Mouse (Mus musculus) midbrain, embryonic 13.5 days (tissue): Measurements from ENCODE around the gene Commd1. TPM values are rescaled to one million over a fixed set of nuclear protein-coding genes. Genes with fewer than 3 reads are reported as not detected.

Source experiments
- ATAC-seq: fragments of 200-750 bp; cut with Nextera tagmentation; 2 replicates; pipeline ENCODE4 v1.8.0; 2017; ENCODE audit warnings: mild to moderate bottlenecking, moderate TSS enrichment, moderate library complexity
- H3K27ac ChIP-seq: fragments of 300-500 bp; sonication (generic); 2 replicates; pipeline ENCODE4 v1.5.1; 2015; ENCODE audit warnings: inconsistent platforms, mild to moderate bottlenecking, moderate library complexity
- H3K27me3 ChIP-seq: fragments of 300-500 bp; sonication (generic); 2 replicates; pipeline ENCODE4 v1.6.1; 2015; ENCODE audit warnings: mild to moderate bottlenecking, inconsistent platforms
- H3K36me3 ChIP-seq: fragments of 300-500 bp; sonication (generic); 2 replicates; pipeline ENCODE4 v1.6.1; 2015; ENCODE audit warnings: mild to moderate bottlenecking, inconsistent platforms
- H3K4me1 ChIP-seq: fragments of 300-500 bp; sonication (generic); replicated peaks from 2 replicates; pipeline ENCODE4 v1.6.1; 2015; ENCODE audit warnings: inconsistent platforms
- H3K4me2 ChIP-seq: fragments of 300-500 bp; sonication (generic); replicated peaks from 2 replicates; pipeline ENCODE4 v1.6.1; 2015; ENCODE audit warnings: moderate library complexity, mild to moderate bottlenecking, inconsistent platforms
- H3K4me3 ChIP-seq: fragments of 300-500 bp; sonication (generic); replicated peaks from 2 replicates; pipeline ENCODE4 v1.5.1; 2015; ENCODE audit warnings: mild to moderate bottlenecking, inconsistent platforms
- H3K9ac ChIP-seq: fragments of 300-500 bp; sonication (generic); replicated peaks from 2 replicates; pipeline ENCODE4 v1.6.1; 2015; ENCODE audit warnings: mild to moderate bottlenecking, inconsistent platforms
- H3K9me3 ChIP-seq: fragments of 300-500 bp; sonication (generic); 2 replicates; pipeline ENCODE4 v1.6.1; 2016; ENCODE audit warnings: mild to moderate bottlenecking, inconsistent platforms
- WGBS: fragments of 180-500 bp; shearing (Covaris S2); methylation state at CpG from one replicate; pipeline ENCODE4 v1.1.7; 2015; 5-methylcytosine and 5-hydroxymethylcytosine counted together
- polyA plus RNA-seq: library from polyadenylated mRNA; unstranded; fragments of >200 nt; fragmentation: Nextera tagmentation; extraction: Ambion mirVana; gene quantifications from 2 replicates; pipeline ENCODE4 v1.2.1, GENCODE M21; 2015

Commd1 gene
- polyA plus RNA-seq, 1 experiment from 2014 or later, result 307 TPM

DNA sequence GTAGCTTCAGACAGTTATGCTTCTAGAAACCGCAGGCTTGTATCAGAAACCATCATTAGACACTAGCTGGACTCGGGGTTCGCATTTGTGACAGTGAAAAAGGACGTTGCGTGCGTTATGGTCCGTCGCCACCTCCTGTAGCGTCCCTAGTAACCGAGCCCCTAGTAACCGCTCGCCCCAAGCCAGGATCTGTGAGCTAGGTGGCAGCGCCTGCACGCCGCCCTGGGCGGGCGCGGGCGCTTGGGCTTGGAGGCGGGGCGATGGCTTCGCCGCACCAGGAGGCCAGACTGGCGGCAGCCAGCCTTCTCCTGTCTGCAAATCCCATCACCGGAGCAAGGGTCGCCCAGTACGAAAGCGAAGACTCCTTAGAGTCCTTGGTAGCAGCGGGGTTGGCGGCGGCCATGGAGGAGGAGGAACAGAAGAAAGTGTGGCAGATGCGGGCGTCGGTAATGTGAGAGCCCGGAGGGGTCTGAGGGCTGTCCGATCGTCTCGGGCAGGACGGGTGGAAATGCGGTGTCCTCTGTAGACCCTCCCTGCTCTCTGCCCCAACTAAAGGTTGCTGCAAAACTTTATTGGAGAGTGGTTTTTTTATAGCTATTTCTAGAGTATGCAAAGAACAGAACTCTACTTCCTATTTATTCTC lies 26.1 kb upstream of the Commd1 start:
- H3K9ac ChIP-seq, result peak overlapping the region; percentile 75
- peak overlapping the region; percentile 72 for H3K4me2 ChIP-seq
- H3K27me3 ChIP-seq, result no peaks in the 10 kb centered on the region
- H3K4me3 ChIP-seq, result peak overlapping the region; percentile 56
- WGBS, result under 1% methylated on average over 40 of the region's 40 CpGs
- peak; percentile 97 for ATAC-seq
- no peaks in the 10 kb centered on the region for H3K9me3 ChIP-seq
- H3K4me1 ChIP-seq, result peaks cover 7% of the 10 kb centered on the region
- peak overlapping the region; percentile 95 for H3K27ac ChIP-seq
- H3K36me3 ChIP-seq, result peaks cover 20% of the 10 kb centered on the region

DNA sequence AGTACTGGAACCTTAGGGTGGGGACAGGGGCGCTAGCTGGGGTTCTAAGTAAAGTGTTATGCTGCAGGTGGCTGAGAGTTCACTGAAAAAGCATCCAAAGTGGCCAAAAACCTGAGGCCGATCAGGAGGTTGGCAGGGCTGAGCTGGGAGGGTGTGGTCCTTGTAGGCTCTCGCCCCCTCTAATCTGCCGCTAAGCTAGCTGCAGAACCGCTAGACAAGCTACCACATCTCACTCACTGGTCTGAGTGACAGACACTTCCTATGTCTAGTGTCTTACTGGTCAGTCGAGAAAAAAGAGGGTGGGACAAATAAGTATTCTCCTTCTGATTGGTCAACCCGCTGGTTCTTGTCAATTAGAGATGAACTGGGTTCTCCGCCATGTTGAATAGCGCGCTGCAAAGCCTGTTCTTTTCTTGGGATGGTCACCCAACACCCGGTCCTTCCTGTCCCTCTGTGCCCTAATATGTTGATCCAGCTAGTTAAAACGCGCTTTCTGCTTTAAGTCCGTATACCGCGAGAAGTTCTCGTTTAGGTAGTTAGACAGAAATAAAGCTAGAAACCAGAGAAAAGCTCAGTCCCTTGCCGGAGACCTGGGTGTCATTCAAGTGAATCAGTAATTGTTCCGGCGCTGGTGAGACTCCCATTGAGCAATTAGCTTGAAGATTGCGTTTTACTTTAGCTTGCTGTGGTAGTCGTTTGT lies 25.4 kb upstream of the Commd1 start, which contains the start of gene Fam161a:
Fam161a (plus strand) TSS at position 51 of the 700 bp plus-strand sequence.
- Histone ChIP-seq H3K9me3 (no peaks in the 10 kb centered on the region), H3K36me3 (peaks cover 21% of the 10 kb centered on the region), H3K9ac (peak within 1 kb of the TSS; percentile 75), H3K27ac (peak within 1 kb of the TSS; percentile 95), H3K4me2 (peak within 1 kb of the TSS; percentile 72), H3K27me3 (no peaks in the 10 kb centered on the region), H3K4me3 (peak within 1 kb of the TSS; percentile 56), H3K4me1 (peaks cover 7% of the 10 kb centered on the region)
- peak; percentile 94 for ATAC-seq
- WGBS, result 1% methylated on average over 22 of the region's 22 CpGs

DNA sequence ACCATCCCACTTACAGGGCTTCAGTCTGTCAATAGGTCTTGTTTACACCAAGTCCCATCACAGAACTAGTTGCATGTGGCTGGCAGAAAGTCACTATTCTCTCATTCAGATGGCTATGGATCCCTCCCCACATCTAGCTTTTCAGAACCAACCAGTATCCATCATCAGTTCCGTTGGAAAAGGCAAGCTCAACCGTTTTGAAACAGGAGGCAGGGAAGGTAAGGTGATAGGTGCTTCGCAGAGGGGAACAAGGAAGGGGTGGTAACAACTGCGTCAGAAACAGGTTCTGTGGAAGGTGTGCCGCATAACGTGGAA lies 24.9 kb upstream of the Commd1 start:
- peaks cover 27% of the 10 kb centered on the region for H3K36me3 ChIP-seq
- H3K27ac ChIP-seq, result peak overlapping the region; percentile 95
- 4% methylated on average over 6 of the region's 6 CpGs for WGBS
- ATAC-seq, result no peak; the same call in 1 of the 2 replicates
- peak overlapping the region; percentile 66 for H3K9ac ChIP-seq
- peak overlapping the region; percentile 72 for H3K4me2 ChIP-seq
- no peaks in the 10 kb centered on the region for H3K9me3 ChIP-seq
- H3K4me3 ChIP-seq, result peak overlapping the region; percentile 56
- H3K27me3 ChIP-seq, result no peaks in the 10 kb centered on the region
- H3K4me1 ChIP-seq, result peaks cover 7% of the 10 kb centered on the region

DNA sequence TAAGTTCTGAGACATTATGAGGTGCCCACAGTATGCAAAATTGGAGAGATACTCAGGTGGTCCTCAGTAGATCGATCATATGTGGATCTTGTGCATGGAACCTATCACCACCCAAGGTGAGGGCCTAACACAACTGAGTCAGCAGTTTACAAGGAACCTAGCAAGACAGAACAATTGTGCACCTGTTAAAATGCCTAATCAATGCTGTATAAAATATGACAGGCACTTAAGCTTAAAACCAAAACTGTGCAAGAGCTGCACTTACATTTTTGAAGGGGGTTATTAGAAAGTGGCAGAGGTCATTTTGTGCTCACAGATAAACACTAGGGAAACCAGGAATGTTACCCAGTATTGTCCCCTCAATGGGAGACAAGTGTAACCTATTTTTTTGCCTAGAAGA lies 23.1 kb upstream of the Commd1 start:
- ATAC-seq, result no peak
- H3K4me3 ChIP-seq, result no peak overlapping the region
- no peaks in the 10 kb centered on the region for H3K9me3 ChIP-seq
- no peak overlapping the region for H3K9ac ChIP-seq
- H3K27me3 ChIP-seq, result no peaks in the 10 kb centered on the region
- WGBS, result 93% methylated on average over 1 of the region's 1 CpGs
- H3K4me1 ChIP-seq, result peaks cover 7% of the 10 kb centered on the region
- H3K27ac ChIP-seq, result no peak overlapping the region
- H3K36me3 ChIP-seq, result peaks cover 42% of the 10 kb centered on the region
- H3K4me2 ChIP-seq, result no peak overlapping the region

DNA sequence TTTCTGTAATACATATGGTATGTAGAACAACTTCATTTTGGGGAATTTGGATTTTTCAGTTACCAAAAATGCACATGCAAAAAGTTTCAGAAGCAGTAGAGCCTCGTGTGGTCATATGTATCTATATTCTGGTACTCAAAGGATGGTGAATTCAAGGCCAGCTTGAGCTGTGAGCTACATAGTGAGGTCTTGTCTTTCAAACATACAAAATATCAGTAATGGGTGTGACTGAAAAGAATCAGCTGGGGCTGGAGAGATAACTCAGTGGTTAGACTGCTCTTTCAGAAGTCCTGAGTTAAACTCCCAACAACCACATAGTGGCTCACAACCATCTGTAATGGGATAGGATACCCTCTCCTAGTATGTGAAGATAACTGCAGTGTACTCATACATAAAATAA lies 16.1 kb upstream of the Commd1 start:
- 87% methylated on average over 1 of the region's 1 CpGs for WGBS
- H3K4me2 ChIP-seq, result no peak overlapping the region

DNA sequence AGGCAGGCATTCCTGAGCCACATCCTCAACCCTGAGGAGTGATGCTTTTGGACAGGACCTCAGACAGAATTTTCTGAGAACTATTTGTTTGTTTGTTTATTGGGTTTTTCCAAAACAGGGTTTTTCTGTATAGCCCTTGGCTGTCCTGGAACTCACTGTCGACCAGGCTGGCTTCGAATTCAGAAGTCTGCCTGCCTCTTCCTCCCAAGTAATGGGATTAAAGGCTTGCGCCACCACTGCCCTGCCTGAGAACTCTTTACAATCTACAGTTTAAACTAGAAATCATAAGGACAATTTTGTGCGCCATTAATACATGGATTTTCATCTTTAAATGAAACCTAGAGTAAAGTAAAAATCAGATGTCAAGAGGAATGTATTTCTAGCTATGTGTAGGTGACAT lies 13.3 kb upstream of the Commd1 start:
- WGBS, result 90% methylated on average over 4 of the region's 4 CpGs
- Histone ChIP-seq H3K4me2 (no peak overlapping the region), H3K36me3 (peaks cover 60% of the 10 kb centered on the region), H3K4me3 (no peak overlapping the region), H3K4me1 (peaks cover 16% of the 10 kb centered on the region), H3K27me3 (no peaks in the 10 kb centered on the region), H3K9ac (no peak overlapping the region), H3K9me3 (no peaks in the 10 kb centered on the region), H3K27ac (no peak overlapping the region)
- no peak for ATAC-seq

More for the DNA sequence above, 16.1 kb upstream of the Commd1 start:
- Histone ChIP-seq H3K4me1 (no peaks in the 10 kb centered on the region), H3K9ac (no peak overlapping the region), H3K27ac (no peak overlapping the region), H3K27me3 (no peaks in the 10 kb centered on the region), H3K9me3 (no peaks in the 10 kb centered on the region), H3K4me3 (no peak overlapping the region), H3K36me3 (peaks cover 81% of the 10 kb centered on the region)
- ATAC-seq, result no peak

DNA sequence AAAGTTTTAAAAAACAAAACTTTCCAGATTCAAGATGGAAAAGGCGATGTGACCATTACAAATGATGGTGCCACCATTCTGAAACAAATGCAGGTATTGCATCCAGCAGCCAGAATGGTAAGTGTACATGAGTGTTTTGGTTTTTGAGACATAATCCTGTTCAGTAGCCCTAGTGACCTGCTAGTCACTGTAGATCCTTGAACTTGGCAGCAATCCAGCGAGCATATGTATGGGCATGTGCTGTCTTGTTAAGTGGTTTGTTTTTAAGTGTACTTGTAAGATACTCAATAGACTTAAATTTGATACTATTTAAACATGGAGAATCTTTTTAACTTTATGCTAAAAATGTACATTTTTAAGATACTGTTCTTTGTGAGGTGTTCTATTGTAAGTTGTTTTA lies 12.1 kb upstream of the Commd1 start:
- Histone ChIP-seq H3K4me1 (peaks cover 16% of the 10 kb centered on the region), H3K27ac (no peak overlapping the region), H3K9ac (no peak overlapping the region), H3K4me2 (no peak overlapping the region), H3K27me3 (no peaks in the 10 kb centered on the region), H3K9me3 (no peaks in the 10 kb centered on the region), H3K36me3 (peaks cover 48% of the 10 kb centered on the region), H3K4me3 (no peak overlapping the region)
- no peak for ATAC-seq
- 92% methylated on average over 2 of the region's 2 CpGs for WGBS

DNA sequence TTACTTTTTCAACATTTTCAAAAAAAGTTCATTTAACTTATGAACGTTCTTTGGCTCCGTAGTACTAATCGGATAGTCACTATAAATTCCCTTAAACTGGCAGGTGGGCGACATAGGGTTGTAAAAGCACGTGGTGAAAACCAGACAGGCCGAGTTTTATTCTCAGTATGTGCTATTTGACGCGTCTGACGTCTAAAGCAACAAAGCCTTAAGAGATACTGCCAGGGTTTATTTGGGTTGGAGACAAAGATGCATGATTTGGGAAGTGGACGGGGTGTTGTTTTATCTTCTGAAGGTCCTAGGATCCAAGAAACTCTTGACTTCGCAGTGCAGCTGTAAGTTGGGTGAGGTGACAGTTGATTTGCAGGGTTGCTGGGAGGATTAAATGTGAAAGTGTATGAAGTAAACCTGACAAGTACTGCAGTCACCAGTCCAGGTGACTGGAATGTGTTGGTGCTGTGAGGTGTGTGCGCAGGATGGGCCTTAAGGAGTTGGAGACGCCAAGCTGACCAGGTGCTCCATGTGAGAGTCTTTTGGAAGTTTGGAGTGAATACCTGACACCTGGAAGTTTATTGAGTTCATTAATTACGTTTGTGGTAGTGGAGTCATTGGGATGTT lies 9.1 kb upstream of the Commd1 start:
- H3K27me3 ChIP-seq, result no peaks in the 10 kb centered on the region

DNA sequence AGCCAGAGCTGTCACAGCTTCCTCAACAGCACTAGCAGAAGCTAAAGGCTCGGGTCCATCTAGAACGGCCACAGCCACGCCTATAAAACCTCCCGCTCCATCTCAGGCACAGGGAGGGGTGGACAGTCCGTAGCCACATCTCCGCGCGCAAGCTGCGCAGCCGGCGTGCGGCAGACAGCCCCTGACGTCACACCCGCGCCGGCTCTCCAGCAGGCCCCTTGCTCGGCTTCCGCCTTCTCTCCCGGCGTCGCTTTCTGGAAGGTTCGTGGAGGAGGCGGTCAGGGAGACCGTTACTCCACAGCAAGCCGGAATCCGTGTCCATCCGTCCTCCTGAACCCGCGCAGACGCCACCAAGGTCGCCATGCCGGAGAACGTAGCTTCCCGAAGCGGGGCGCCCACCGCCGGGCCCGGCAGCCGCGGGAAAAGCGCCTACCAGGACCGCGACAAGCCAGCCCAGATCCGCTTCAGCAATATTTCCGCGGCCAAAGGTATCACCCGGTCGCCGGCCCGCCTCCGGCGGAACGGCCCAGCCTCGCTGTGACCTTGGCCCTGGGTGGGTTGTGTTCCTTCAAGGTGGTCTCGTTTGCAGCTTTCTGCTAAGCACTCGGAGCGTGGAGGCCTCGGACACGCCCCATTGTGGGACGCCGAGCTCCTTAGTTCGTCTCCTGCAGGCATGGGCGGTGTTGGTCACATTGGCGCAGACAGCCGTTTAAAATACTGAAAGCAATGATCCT lies 8.4 kb upstream of the Commd1 start, which contains the start of gene Cct4:
Cct4 (plus strand) TSS at position 127 of the 734 bp plus-strand sequence.
- WGBS, result under 1% methylated on average over 66 of the region's 66 CpGs
- H3K4me2 ChIP-seq, result peak within 1 kb of the TSS; percentile 97
- peak within 1 kb of the TSS; percentile 94 for H3K27ac ChIP-seq
- H3K27me3 ChIP-seq, result 0 out of 2 replicates have a peak, but pooled peaks cover under 1% of the 10 kb centered on the region
- H3K9me3 ChIP-seq, result no peaks in the 10 kb centered on the region
- ATAC-seq, result peak; percentile 99
- peaks cover 19% of the 10 kb centered on the region for H3K36me3 ChIP-seq
- H3K4me3 ChIP-seq, result peak within 1 kb of the TSS; percentile 60
- peak within 1 kb of the TSS; percentile 78 for H3K9ac ChIP-seq
- H3K4me1 ChIP-seq, result peaks cover 16% of the 10 kb centered on the region

More for the DNA sequence above, 9.1 kb upstream of the Commd1 start:
- WGBS, result 14% methylated on average over 14 of the region's 14 CpGs
- no peak for ATAC-seq
- H3K4me1 ChIP-seq, result peaks cover 16% of the 10 kb centered on the region
- peak overlapping the region; percentile 78 for H3K9ac ChIP-seq
- H3K4me2 ChIP-seq, result peak overlapping the region; percentile 97
- H3K9me3 ChIP-seq, result no peaks in the 10 kb centered on the region
- no peak overlapping the region for H3K27ac ChIP-seq
- peaks cover 24% of the 10 kb centered on the region for H3K36me3 ChIP-seq
- H3K4me3 ChIP-seq, result peak overlapping the region; percentile 60

DNA sequence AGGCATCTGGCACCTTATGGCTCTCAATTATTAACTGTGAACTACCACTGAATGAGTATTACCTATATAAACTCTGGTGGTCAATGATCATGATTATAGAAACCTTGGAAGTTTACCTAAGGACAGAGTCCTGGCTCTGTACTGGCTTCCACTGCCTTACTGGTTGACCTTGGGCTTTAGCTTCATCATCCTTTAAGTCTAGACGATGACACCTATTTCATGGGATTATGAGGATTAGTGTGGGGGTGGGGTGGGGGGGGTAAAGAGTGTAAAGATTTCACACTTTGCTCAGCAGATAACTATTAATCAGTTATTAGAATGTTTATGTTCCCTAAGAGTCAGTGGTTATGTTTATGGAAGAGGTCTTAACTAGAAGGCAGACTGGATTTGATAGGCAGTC lies 7.6 kb upstream of the Commd1 start:
- ATAC-seq, result peak; percentile 4; the same call in 1 of the 2 replicates
- H3K4me3 ChIP-seq, result peak overlapping the region; percentile 60
- H3K9me3 ChIP-seq, result no peaks in the 10 kb centered on the region
- 29% methylated on average over 1 of the region's 1 CpGs for WGBS
- 0 out of 2 replicates have a peak, but pooled peaks cover 2% of the 10 kb centered on the region for H3K27me3 ChIP-seq
- peak overlapping the region; percentile 97 for H3K4me2 ChIP-seq
- peak overlapping the region; percentile 94 for H3K27ac ChIP-seq
- peak overlapping the region; percentile 78 for H3K9ac ChIP-seq
- peaks cover 11% of the 10 kb centered on the region for H3K36me3 ChIP-seq
- H3K4me1 ChIP-seq, result peaks cover 16% of the 10 kb centered on the region

DNA sequence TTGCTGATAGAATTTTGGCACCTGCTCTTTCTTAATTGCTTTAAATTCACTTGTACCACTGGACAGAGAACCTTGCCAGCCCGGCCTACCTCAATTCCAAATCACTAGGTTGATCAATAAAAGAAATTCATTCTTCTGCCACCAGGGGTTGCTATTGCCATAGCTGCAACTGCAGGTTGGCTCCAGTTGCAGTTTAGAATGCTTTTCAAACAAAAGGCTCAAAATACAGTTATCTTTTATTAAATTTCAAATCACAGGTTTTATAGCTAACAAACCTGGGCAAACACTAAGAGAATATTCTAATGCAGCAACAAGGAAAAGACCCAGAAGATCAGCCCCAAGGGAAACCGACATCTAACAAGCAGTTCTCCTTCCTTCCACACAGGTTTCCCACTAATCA lies 5.2 kb upstream of the Commd1 start:
- 56% methylated on average over 2 of the region's 2 CpGs for WGBS
- no peak overlapping the region for H3K27ac ChIP-seq
- ATAC-seq, result no peak
- no peaks in the 10 kb centered on the region for H3K36me3 ChIP-seq
- H3K4me2 ChIP-seq, result no peak overlapping the region
- H3K9ac ChIP-seq, result no peak overlapping the region
- H3K9me3 ChIP-seq, result no peaks in the 10 kb centered on the region
- 0 out of 2 replicates have a peak, but pooled peaks cover 2% of the 10 kb centered on the region for H3K27me3 ChIP-seq
- peaks cover 16% of the 10 kb centered on the region for H3K4me1 ChIP-seq
- H3K4me3 ChIP-seq, result no peak overlapping the region
